Mouse (Mus musculus): Measurements from ENCODE around the gene Rapsn. TPM values are rescaled to one million over a fixed set of nuclear protein-coding genes. Genes with fewer than 3 reads are reported as not detected.

The Rapsn gene
- total RNA-seq, 2 experiments from 2014 or later: 23.1 to 26.0 TPM

GRCm38 (mm10) chr2:91053181-91053933, 17.9 kb downstream of the Rapsn start:
- no peak for DNase-seq

- peak; percentile 97 for DNase-seq
Measured at GRCm38 (mm10) chr2:91053934-91054382, 18.5 kb downstream of the Rapsn start, which contains the start of gene Psmc3. Gene Psmc3 (plus strand): TSS chr2:91054009.

GRCm38 (mm10) chr2:91058435-91058834, 23.0 kb downstream of the Rapsn start:
- DNase-seq: no peak

- DNase-seq: no peak
Measured at GRCm38 (mm10) chr2:91059376-91059775, 24.0 kb downstream of the Rapsn start.

- DNase-seq: no peak
Measured at GRCm38 (mm10) chr2:91060544-91061355, 25.3 kb downstream of the Rapsn start.

GRCm38 (mm10) chr2:91061849-91062481, 26.5 kb downstream of the Rapsn start:
- DNase-seq: peak; percentile 63

- DNase-seq: no peak
Measured at GRCm38 (mm10) chr2:91062779-91063606, 27.6 kb downstream of the Rapsn start.

GRCm38 (mm10) chr2:91064211-91064610, 28.8 kb downstream of the Rapsn start:
- DNase-seq: no peak

- peak; percentile 57 for DNase-seq
Measured at GRCm38 (mm10) chr2:91065544-91065943, 30.1 kb downstream of the Rapsn start.

- no peak for DNase-seq
Measured at GRCm38 (mm10) chr2:91066455-91066854, 31.0 kb downstream of the Rapsn start.

- DNase-seq: no peak
Measured at GRCm38 (mm10) chr2:91068162-91068871, 32.9 kb downstream of the Rapsn start.

- DNase-seq: no peak
Measured at GRCm38 (mm10) chr2:91068872-91069165, 33.4 kb downstream of the Rapsn start.

- DNase-seq: no peak
Measured at GRCm38 (mm10) chr2:91069306-91070000, 34.0 kb downstream of the Rapsn start.

- peak; percentile 97 for DNase-seq
Measured at GRCm38 (mm10) chr2:91070076-91070800, 34.8 kb downstream of the Rapsn start, which contains the start of gene Slc39a13. Gene Slc39a13 (minus strand): TSS chr2:91070417.

GRCm38 (mm10) chr2:91071059-91071458, 35.6 kb downstream of the Rapsn start:
- DNase-seq: no peak

- DNase-seq: no peak
Measured at GRCm38 (mm10) chr2:91072092-91072491, 36.7 kb downstream of the Rapsn start.

- no peak for DNase-seq
Measured at GRCm38 (mm10) chr2:91077957-91078313, 42.5 kb downstream of the Rapsn start.

GRCm38 (mm10) chr2:91078314-91079025, 43.0 kb downstream of the Rapsn start:
- no peak for DNase-seq

GRCm38 (mm10) chr2:91079026-91079384, 43.6 kb downstream of the Rapsn start:
- no peak for DNase-seq

All from gastrocnemius, postnatal 25 days (tissue).